In the genomic region with DNA sequence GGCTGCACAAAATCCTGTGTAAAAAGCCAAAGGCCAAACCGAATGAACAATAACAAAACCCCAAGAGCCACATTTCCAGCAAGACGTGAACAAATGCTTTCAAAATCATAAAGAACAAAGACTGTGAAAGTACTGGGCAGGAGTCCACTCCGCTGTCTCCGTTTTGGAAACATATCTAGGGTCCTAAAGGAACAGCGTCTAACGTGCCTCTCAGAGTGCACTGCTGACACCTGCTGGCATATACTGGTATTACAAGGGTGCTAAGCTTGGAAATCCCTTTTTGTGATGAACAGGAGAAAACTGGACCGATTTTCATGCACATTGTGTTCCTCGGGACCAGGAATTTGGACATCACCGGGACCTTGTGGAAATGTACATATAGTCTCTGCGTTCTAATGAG, we compare ENCODE assay signal across 9 mouse cellular contexts. TPM values are rescaled to one million over a fixed set of nuclear protein-coding genes. Genes with fewer than 3 reads are reported as not detected.
DNase-seq lines count a peak whose midpoint lies in the region; ATAC-seq and TF ChIP-seq lines count a peak whose summit lies in the region.
"Had no signal": no experiment of that assay in that cellular context is flagged by ENCODE, and none has a peak within 500 bp of the region (broad histone marks: within the 10 kb centered on the region; RNA-seq: fewer than 3 reads in every experiment).

No protein-coding gene starts in this region.

- no peaks in the 10 kb centered on the region for H3K36me3 ChIP-seq in liver, embryonic 11.5 days (ENCODE audit: control insufficient read depth, insufficient read depth, low read length)
- H3K36me3 ChIP-seq: limb, embryonic 13.5 days had no signal

- H3K27ac ChIP-seq in cerebellum, adult 2 months (ENCODE audit: insufficient read depth, low read length): no peak overlapping the region
- no peak overlapping the region for H3K27ac ChIP-seq in liver, embryonic 11.5 days (ENCODE audit: low read depth, low read length)
- H3K27ac ChIP-seq: limb, embryonic 13.5 days had no signal

- no peaks in the 10 kb centered on the region for H3K27me3 ChIP-seq in cerebellum, adult 2 months (ENCODE audit: control insufficient read depth, insufficient read depth, low read length)
- no peaks in the 10 kb centered on the region for H3K27me3 ChIP-seq in liver, embryonic 11.5 days (replicated peaks; ENCODE audit: control insufficient read depth, insufficient read depth, low read length)
- H3K27me3 ChIP-seq: limb, embryonic 13.5 days had no signal

- peak; percentile 65 for DNase-seq in CD4-positive helper T cell, adult 2 months (ENCODE audit: low read depth, low spot score)
- DNase-seq in MN1 (ENCODE audit: low spot score): peak; percentile 79
- DNase-seq in cerebellum, adult 2 months: peak; percentile 73 to 84
- DNase-seq in liver, embryonic 11.5 days (ENCODE audit: low spot score): peak; percentile 59
- DNase-seq in retina, postnatal 7 days (ENCODE audit: low read depth, low spot score): peak; percentile 70
- DNase-seq in urinary bladder, postnatal 14 days (ENCODE audit: low spot score): peak; percentile 83

- H3K4me3 ChIP-seq in cerebellum, adult 2 months (replicated peaks; ENCODE audit: insufficient read depth, low read depth, low read length): no peak overlapping the region
- no peak overlapping the region for H3K4me3 ChIP-seq in liver, embryonic 11.5 days (ENCODE audit: low read depth, low read length)
- H3K4me3 ChIP-seq: limb, embryonic 13.5 days had no signal

- no peak for TF ChIP-seq POLR2A in cerebellum, adult 2 months (IDR thresholded peaks at IDR 0.05; ENCODE audit: borderline replicate concordance, insufficient read depth, low read length)

- WGBS in cerebellum, adult 2 months: 21% methylated on average over 10 of the region's 10 CpGs
- 29% methylated on average over 10 of the region's 10 CpGs for WGBS in liver, embryonic 11.5 days

- peak; percentile 39 for ATAC-seq in frontal cortex, adult (ENCODE audit: low TSS enrichment)
- ATAC-seq in inflammation-experienced regulatory T-cells, adult 6 months: peak; percentile 76
- ATAC-seq in liver, embryonic 11.5 days (replicated peaks; ENCODE audit: low FRiP score): no peak

- no peak overlapping the region for H3K9ac ChIP-seq in liver, embryonic 11.5 days (ENCODE audit: low read depth, low read length)
- H3K9ac ChIP-seq: limb, embryonic 13.5 days had no signal

- H3K4me2 ChIP-seq in liver, embryonic 11.5 days: no peak overlapping the region
- H3K4me2 ChIP-seq: limb, embryonic 13.5 days had no signal

- H3K4me1 ChIP-seq in cerebellum, adult 2 months (ENCODE audit: control insufficient read depth, insufficient read depth, low read length): no peaks in the 10 kb centered on the region; the same call in 1 of the 2 replicates
- no peaks in the 10 kb centered on the region for H3K4me1 ChIP-seq in liver, embryonic 11.5 days (replicated peaks; ENCODE audit: control insufficient read depth, insufficient read depth, low read length)
- H3K4me1 ChIP-seq: limb, embryonic 13.5 days had no signal

- no peaks in the 10 kb centered on the region for H3K9me3 ChIP-seq in liver, embryonic 11.5 days (ENCODE audit: control insufficient read depth, low read length)
- H3K9me3 ChIP-seq: limb, embryonic 13.5 days had no signal

- peak; percentile 96 for TF ChIP-seq CTCF in cerebellum, adult 2 months (IDR thresholded peaks at IDR 0.05; ENCODE audit: borderline replicate concordance, insufficient read depth, low read depth, low read length)

RNA-seq across cellular contexts. Expression of a gene that starts 24.1 kb away (rescaled TPM):
- polyA plus RNA-seq in cerebellum, adult 2 months (2012; rRNA removed): 73.6 and 88.5 TPM in 2 replicates
- polyA plus RNA-seq in inflammation-experienced regulatory T-cells, adult 6 months (2017; shearing (Covaris generic)): 10 to 100 TPM; 31.4 to 71.7 (median 56.0) TPM
- 10.7 and 17.2 TPM in 2 replicates for polyA plus RNA-seq in liver, embryonic 11.5 days (2014; fragmentation: Nextera tagmentation; extraction: Ambion mirVana)

RNA-seq across cellular contexts. Expression of a gene that starts 52.9 kb away (rescaled TPM):
- 701 and 752 TPM in 2 replicates for polyA plus RNA-seq in cerebellum, adult 2 months (2012; rRNA removed)
- 1,000 to 10,000 TPM; 1,261 to 1,407 (median 1,324) TPM for polyA plus RNA-seq in inflammation-experienced regulatory T-cells, adult 6 months (2017; shearing (Covaris generic))
- polyA plus RNA-seq in liver, embryonic 11.5 days (2014; fragmentation: Nextera tagmentation; extraction: Ambion mirVana): 1,899 and 2,008 TPM in 2 replicates
